Comparison of ENCODE assay signal across 22 mouse cellular contexts in genomic region chr8:94292626-94293025, GRCm38 (mm10). TPM values are rescaled to one million over a fixed set of nuclear protein-coding genes. Genes with fewer than 3 reads are reported as not detected.
A peak's percentile ranks its signal among the peaks of the same experiment; 100 is the strongest.
DNase-seq lines count a peak whose midpoint lies in the region; ATAC-seq and TF ChIP-seq lines count a peak whose summit lies in the region.
"Had no signal": no experiment of that assay in that cellular context is flagged by ENCODE, and none has a peak within 500 bp of the region (broad histone marks: within the 10 kb centered on the region; RNA-seq: fewer than 3 reads in every experiment).

No protein-coding gene starts in this region.

- H3K4me1 ChIP-seq in heart, embryonic 16.5 days (ENCODE audit: control insufficient read depth, insufficient read depth, low read length): peaks cover 36% of the 10 kb centered on the region
- H3K4me1 ChIP-seq in liver, adult 2 months (ENCODE audit: control insufficient read depth, insufficient read depth, low read length): no peaks in the 10 kb centered on the region
- H3K4me1 ChIP-seq in liver, embryonic 11.5 days (replicated peaks; ENCODE audit: control insufficient read depth, insufficient read depth, low read length): peaks cover 10% of the 10 kb centered on the region; the same call in 1 of the 2 replicates

- no peak for TF ChIP-seq POLR2A in liver, adult 2 months (IDR thresholded peaks at IDR 0.05; ENCODE audit: extremely low read depth, insufficient read depth, low read length)

- H3K27ac ChIP-seq in heart, embryonic 16.5 days (ENCODE audit: low read length): peak overlapping the region; percentile 92
- no peak overlapping the region for H3K27ac ChIP-seq in liver, adult 2 months (replicated peaks; ENCODE audit: insufficient read depth, low read depth, low read length)
- H3K27ac ChIP-seq in liver, embryonic 11.5 days (ENCODE audit: low read depth, low read length): no peak overlapping the region
- H3K27ac ChIP-seq: macrophage had no signal

- TF ChIP-seq CTCF in liver, adult 2 months (IDR thresholded peaks at IDR 0.05; ENCODE audit: low read depth, low read length): no peak

- no peaks in the 10 kb centered on the region for H3K9me3 ChIP-seq in heart, embryonic 16.5 days (replicated peaks; ENCODE audit: control insufficient read depth, low read length)
- no peaks in the 10 kb centered on the region for H3K9me3 ChIP-seq in liver, embryonic 11.5 days (ENCODE audit: control insufficient read depth, low read length)
- H3K9me3 ChIP-seq: embryonic facial prominence, embryonic 13.5 days; limb, embryonic 15.5 days had no signal

- no peaks in the 10 kb centered on the region for H3K36me3 ChIP-seq in heart, embryonic 16.5 days (ENCODE audit: control insufficient read depth, insufficient read depth)
- peaks cover 2% of the 10 kb centered on the region for H3K36me3 ChIP-seq in liver, adult 2 months (ENCODE audit: control insufficient read depth, insufficient read depth, low read length)
- H3K36me3 ChIP-seq in liver, embryonic 11.5 days (ENCODE audit: control insufficient read depth, insufficient read depth, low read length): no peaks in the 10 kb centered on the region

- H3K27me3 ChIP-seq in heart, embryonic 16.5 days (ENCODE audit: control insufficient read depth, insufficient read depth, low read length): no peaks in the 10 kb centered on the region
- no peaks in the 10 kb centered on the region for H3K27me3 ChIP-seq in liver, adult 2 months (ENCODE audit: control insufficient read depth, insufficient read depth, low read length)
- no peaks in the 10 kb centered on the region for H3K27me3 ChIP-seq in liver, embryonic 11.5 days (replicated peaks; ENCODE audit: control insufficient read depth, insufficient read depth, low read length)
- H3K27me3 ChIP-seq: embryonic facial prominence, embryonic 13.5 days; limb, embryonic 15.5 days had no signal

- no peak for ATAC-seq in heart, embryonic 16.5 days (replicated peaks; ENCODE audit: extremely low read depth, insufficient read depth, low FRiP score)
- no peak for ATAC-seq in liver, embryonic 11.5 days (replicated peaks; ENCODE audit: low FRiP score)
- ATAC-seq: activated CD4-positive, CD25-positive, alpha-beta regulatory T cell, adult 4 months had no signal

- 92% methylated on average over 8 of the region's 8 CpGs for WGBS in heart, embryonic 16.5 days
- 74% methylated on average over 8 of the region's 8 CpGs for WGBS in liver, adult 2 months
- WGBS in liver, embryonic 11.5 days: 94% methylated on average over 8 of the region's 8 CpGs

- H3K4me2 ChIP-seq in heart, embryonic 16.5 days (ENCODE audit: low read depth, low read length): no peak overlapping the region
- H3K4me2 ChIP-seq in liver, embryonic 11.5 days: no peak overlapping the region
- H3K4me2 ChIP-seq: embryonic facial prominence, embryonic 13.5 days; limb, embryonic 15.5 days; midbrain, embryonic 11.5 days had no signal

- H3K9ac ChIP-seq in heart, embryonic 16.5 days (ENCODE audit: low read length): no peak overlapping the region
- no peak overlapping the region for H3K9ac ChIP-seq in liver, adult 2 months (ENCODE audit: low read depth, low read length)
- H3K9ac ChIP-seq in liver, embryonic 11.5 days (ENCODE audit: low read depth, low read length): no peak overlapping the region
- H3K9ac ChIP-seq: limb, embryonic 15.5 days had no signal

- H3K4me3 ChIP-seq in heart, embryonic 16.5 days (ENCODE audit: low read length): no peak overlapping the region
- no peak overlapping the region for H3K4me3 ChIP-seq in liver, adult 2 months (ENCODE audit: insufficient read depth, low read depth, low read length)
- H3K4me3 ChIP-seq in liver, embryonic 11.5 days (ENCODE audit: low read depth, low read length): no peak overlapping the region
- H3K4me3 ChIP-seq: embryonic facial prominence, embryonic 13.5 days; limb, embryonic 15.5 days had no signal

- no peak for DNase-seq in heart, adult 8-10 months (ENCODE audit: low spot score)
- DNase-seq in liver, adult 2 months (ENCODE audit: extremely low read depth, low read depth, low spot score): peak; percentile 5
- no peak for DNase-seq in liver, embryonic 11.5 days (ENCODE audit: low spot score)
- DNase-seq in kidney, adult 9 months: peak; percentile 75
- no peak for DNase-seq in ovary, postnatal 14 days (ENCODE audit: low spot score)
- no peak for DNase-seq in lung, postnatal 25 days (ENCODE audit: low spot score)
- DNase-seq: adrenal gland, postnatal 14 days; cerebellum, adult 18-20 months; cerebellum, postnatal 36 days; layer of hippocampus, postnatal 36 days; lung, adult 2 months; retina, postnatal 1 day; thymus, postnatal 4 days had no signal

- no peaks in the 10 kb centered on the region; the same call in 1 of the 2 replicates for H3K79me2 ChIP-seq in liver, adult 2 months (ENCODE audit: control insufficient read depth, insufficient read depth, low read length)

RNA-seq across cellular contexts. Expression of gene Slc12a3, which starts 36.4 kb away (rescaled TPM):
- not detected in 2 replicates for polyA plus RNA-seq in heart, embryonic 16.5 days (2015; fragmentation: Nextera tagmentation; extraction: Ambion mirVana)
- under 1 TPM in 3 of 4 experiments, not detected in 1; 0.09 to 0.47 (median 0.11) TPM for total RNA-seq in heart, adult 8-10 months (2022)
- 0.18 and 0.47 TPM in 2 replicates for total RNA-seq in liver, adult 2 months (2014; rRNA removed)
- 0.04 and 0.05 TPM in 2 replicates for polyA plus RNA-seq in liver, adult 2 months (2012; rRNA removed)
- polyA plus RNA-seq in liver, embryonic 11.5 days (2014; fragmentation: Nextera tagmentation; extraction: Ambion mirVana): not detected in 2 replicates
- total RNA-seq: hematopoietic stem cell, adult 5-6 weeks; monocyte, adult 5-6 weeks had no signal
- polyA plus RNA-seq: activated CD4-positive, CD25-positive, alpha-beta regulatory T cell, adult 4 months; C2C12; limb, embryonic 15.5 days; macrophage; midbrain, embryonic 11.5 days had no signal

Comparison
In these comparisons a context has a peak if more than half of its experiments do, and no peak if none do; other contexts are left out.
1. DNase-seq: peak in liver, adult 2 months (single experiment) and kidney, adult 9 months (single experiment); none in heart, adult 8-10 months (single experiment), liver, embryonic 11.5 days (single experiment), ovary, postnatal 14 days (single experiment) and lung, postnatal 25 days (single experiment).